Mouse (Mus musculus): ENCODE results near the gene Gbp2.

- TF ChIP-seq POLR2A (IDR thresholded peaks at IDR 0.05; ENCODE audit: extremely low read depth, insufficient read depth, low read length): no peak
- no peak for TF ChIP-seq CTCF (IDR thresholded peaks at IDR 0.05; ENCODE audit: extremely low read depth, insufficient read depth, low read length)
Measured at GRCm38 (mm10) chr3:142587386-142587785, 33.0 kb upstream of the Gbp2 start.
